Mouse (Mus musculus) NIH3T3 (cell line): Measurements from ENCODE around the gene Chka.

ENCODE experiments used
- DNase-seq: peaks from one replicate; pipeline ENCODE4 v3.0.0-alpha.2; 2012; ENCODE audit warnings: low read depth

Chka gene

GRCm38 (mm10) chr19:3889096-3889495 is 37.5 kb downstream of the Chka start:
- DNase-seq = no peak

GRCm38 (mm10) chr19:3890181-3890580 is 38.6 kb downstream of the Chka start:
- peak; percentile 64 for DNase-seq

DNA sequence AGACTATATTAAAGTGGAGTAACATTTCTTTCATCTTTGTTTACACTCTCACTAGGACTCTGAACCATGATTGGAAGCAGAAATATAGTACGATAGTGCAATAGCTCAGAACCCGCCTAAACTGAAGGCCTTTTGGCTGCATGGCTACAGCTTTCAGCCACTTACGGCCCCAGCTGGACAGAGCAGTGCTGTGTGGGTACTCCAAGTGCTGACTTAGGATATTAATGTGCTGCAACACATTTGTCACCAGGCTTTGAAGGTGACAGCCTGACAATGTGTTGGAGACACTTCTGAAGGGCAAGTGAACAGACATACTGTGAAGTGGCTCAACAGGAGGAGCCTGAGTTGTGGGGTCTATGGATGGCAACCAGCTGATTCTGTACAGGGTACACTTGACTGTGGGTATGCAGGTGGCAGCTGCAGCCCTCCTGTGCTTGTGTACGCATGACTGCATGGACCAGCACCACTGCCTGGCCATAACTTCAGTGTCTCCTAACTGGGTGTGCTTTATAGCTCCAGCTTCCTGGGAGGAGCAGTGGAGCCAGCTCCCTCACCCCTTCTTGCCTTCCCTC is 42.1 kb downstream of the Chka start:
- no peak for DNase-seq

GRCm38 (mm10) chr19:3894294-3894693 is 42.7 kb downstream of the Chka start:
- DNase-seq = no peak

DNA sequence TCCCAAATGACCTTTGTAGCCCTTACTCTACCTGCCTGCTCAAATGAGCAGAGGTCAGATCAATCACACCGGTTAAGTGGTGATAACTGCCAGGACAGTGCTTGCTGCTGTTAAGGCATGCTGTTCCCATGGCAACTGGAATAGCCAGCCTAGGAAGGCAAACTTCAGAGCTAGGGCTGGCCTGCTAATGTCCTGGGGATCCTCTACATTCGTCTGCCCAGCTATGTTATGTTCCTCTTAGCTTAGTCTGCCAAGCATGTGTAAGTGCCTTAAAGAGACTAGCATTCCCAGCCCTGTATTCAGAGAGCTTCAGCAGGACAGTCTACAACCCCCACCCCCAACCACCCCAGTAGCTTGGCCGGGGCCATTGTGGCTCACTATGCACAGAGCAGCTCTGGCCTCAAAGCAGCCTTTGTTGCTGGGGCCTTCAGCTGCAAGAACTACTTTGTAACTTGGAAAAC is 43.6 kb downstream of the Chka start:
- DNase-seq = no peak

GRCm38 (mm10) chr19:3896208-3896607 is 44.6 kb downstream of the Chka start:
- no peak for DNase-seq

DNA sequence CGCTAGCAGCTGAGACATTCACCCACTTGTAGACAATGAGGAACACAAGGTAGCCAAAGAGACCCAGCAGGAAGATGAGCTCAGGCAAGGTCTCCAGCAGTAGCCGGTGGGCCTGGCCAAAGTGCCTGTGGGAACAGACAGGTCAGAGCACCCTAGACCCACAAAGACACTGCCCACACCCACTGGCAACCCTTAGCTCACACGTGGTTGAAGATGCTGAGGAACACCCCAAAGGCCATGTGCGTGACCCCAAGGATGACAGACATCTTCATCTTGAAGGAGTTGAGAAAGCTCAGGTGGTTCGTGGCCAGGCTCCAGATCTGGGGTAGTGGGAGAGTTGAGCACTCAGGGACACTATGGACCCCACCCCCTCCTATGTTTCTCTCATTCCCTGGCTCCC is 46.0 kb downstream of the Chka start:
- DNase-seq = no peak

- no peak for DNase-seq
Observed at GRCm38 (mm10) chr19:3898952-3899351, 47.4 kb downstream of the Chka start.

GRCm38 (mm10) chr19:3899618-3900017 is 48.0 kb downstream of the Chka start:
- DNase-seq = no peak

DNA sequence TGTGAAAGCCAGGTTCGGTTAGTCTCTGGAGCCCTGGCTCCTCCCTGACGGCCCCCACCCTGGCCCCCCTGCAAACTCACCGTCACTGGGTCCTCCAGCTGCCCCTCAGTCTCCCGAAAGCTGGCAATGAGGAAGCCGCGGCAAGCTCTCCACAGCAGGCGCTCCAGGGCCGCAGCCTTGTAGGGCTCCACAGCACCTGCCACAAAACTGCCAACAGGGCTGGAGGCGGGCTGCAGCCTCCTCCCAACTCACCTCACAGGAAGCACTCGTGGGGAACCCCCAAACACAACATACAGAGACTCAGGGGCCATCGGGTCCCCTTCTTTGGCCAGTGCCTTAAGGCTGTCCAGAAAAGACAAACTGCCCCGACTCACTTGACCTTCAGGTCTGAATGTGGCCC is 51.4 kb downstream of the Chka start:
- no peak for DNase-seq

- DNase-seq = peak; percentile 61
Observed at GRCm38 (mm10) chr19:3903648-3904362, 52.2 kb downstream of the Chka start.

- DNase-seq = no peak
Observed at GRCm38 (mm10) chr19:3904363-3904675, 52.7 kb downstream of the Chka start.

- peak; percentile 84 for DNase-seq
Observed at GRCm38 (mm10) chr19:3905261-3905969, 53.8 kb downstream of the Chka start.

GRCm38 (mm10) chr19:3906326-3906725 is 54.8 kb downstream of the Chka start:
- DNase-seq = peak; percentile 45

DNA sequence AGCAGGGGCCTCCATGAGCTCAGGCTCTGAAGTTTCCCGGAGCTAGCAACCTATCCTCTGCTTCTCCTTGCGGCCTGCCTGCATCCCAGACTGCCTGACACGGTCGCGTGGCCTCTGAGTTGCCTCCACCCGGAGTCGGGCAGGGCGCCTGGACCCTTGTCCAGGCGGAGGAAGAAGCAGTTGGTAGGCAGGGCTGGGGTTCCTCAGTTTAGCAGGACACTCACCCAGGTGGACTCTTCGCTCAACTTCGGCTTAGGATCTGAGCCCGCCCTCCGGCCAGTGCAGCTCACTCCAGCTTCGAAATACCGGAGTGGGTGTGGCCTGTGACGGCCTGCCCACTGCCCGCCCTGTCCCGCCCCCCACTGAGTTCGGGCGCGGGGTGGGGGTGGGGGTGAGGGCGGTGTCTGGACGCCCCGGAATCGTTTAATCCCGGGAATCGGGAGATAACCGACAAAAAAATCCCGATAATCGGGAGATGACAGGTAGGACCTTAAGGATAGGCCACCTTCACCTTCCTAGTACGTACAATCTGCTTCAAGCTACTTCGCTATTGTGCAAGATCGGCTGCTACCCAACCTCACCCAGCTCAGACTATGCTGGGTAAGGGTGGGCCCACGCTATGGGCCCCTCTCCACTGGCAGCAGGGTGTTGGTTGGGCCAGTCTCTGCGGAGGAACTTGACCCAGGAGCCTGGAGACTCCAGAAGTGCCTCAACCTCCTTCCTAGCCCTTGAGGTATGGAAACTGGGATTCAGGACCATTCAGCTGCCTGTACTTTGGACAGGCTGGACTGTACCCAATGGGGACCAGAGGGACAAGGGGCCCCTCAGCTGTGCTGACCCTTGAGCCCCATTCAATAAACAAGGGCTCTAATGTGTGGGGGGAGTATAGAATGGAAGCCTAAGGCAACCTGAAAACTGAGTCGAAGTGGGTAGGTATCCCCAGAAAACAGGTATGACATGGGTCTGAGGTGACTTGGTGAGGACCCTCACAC is 55.5 kb downstream of the Chka start, which contains the start of gene Tcirg1:
Tcirg1 (minus strand) TSS at position 339 of the 992 bp plus-strand sequence.
- peak; percentile 94 for DNase-seq

DNA sequence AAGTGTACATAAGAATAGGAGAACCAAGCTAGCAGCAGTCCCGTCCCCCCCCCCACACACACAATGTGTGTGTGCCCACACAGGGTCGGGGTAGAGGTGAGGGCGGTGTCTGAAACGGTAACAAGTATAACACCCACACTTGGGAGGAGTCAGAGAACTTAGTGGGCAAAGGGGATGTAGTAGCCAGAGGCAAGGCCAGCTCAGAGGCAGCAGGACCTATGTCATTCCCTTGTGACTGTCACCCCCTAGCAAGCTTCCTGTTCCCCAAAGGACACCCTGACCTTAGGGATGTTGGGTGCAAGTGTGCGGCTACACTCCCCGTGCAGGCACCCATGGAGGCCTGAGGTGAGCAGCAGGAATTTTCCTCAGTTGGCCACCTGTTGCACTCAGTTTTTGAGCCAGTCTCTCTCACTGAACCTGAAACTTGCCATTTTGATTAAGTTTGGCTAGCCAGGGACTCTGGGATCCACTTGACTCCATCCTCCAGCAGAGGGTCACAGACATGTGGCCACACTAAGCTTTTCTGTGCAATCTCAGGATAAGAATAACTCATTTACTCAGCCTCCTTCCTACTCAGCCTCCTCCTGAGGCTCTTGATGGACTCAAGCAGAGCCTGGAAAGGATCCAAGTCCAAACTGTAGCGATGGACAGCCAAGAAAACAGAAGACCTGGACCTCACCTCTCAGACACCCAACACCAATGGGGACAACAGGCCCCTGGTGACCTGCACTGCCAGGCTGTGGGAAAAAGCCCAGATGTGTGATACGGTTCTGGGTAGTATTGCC is 56.5 kb downstream of the Chka start:
- DNase-seq = peak; percentile 70

- no peak for DNase-seq
Observed at GRCm38 (mm10) chr19:3910206-3910605, 58.6 kb downstream of the Chka start.

- peak; percentile 97 for DNase-seq
Observed at GRCm38 (mm10) chr19:3912337-3913204, 61.0 kb downstream of the Chka start, which contains the start of gene Ndufs8. TSS of gene Ndufs8 (minus strand) at chr19:3912774.

DNA sequence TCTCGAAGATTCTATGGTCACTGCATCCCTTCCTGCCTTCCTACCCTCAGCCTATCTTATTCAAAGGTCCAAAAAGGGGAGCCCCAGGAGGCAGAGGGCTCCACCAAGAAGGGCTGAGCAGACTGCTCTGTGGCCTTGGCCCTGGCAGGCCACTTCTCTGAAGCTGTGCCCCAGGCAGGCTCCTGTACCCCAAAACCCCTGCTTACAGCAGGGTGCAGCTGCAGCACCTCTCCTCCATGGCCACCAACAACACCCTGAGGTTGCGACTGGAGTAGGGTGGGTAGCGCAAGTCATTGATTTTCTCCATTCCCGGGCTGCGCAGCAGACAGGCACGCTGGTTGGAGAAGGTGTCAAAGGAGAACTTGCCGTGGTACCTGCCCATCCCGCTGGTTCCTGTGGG is 62.1 kb downstream of the Chka start:
- DNase-seq = no peak

GRCm38 (mm10) chr19:3914535-3914934 is 63.0 kb downstream of the Chka start:
- no peak for DNase-seq
